Mouse (Mus musculus): ENCODE data around the gene Abcc5. TPM values are rescaled to one million over a fixed set of nuclear protein-coding genes. Genes with fewer than 3 reads are reported as not detected.
"Not testable (repeated sequence)": the region's sequence is repeated elsewhere in the genome, so short reads cannot be mapped to it uniquely, and the experiment has no call there.

Gene Abcc5
- polyA plus RNA-seq, 1 experiment from 2014 or later, result 68.8 TPM

- 40% methylated on average over 1 of the region's 1 CpGs for WGBS
- H3K36me3 ChIP-seq (ENCODE audit: control insufficient read depth, insufficient read depth, low read length), result no peaks in the 10 kb centered on the region
- ATAC-seq (replicated peaks; ENCODE audit: low FRiP score), result no peak
These were observed 29.9 kb upstream of the Abcc5 start for GRCm38 (mm10) chr16:20456106-20456505.

GRCm38 (mm10) chr16:20454155-20454654 lies 28.0 kb upstream of the Abcc5 start:
- Histone ChIP-seq H3K4me2 (ENCODE audit: low read depth, low read length, severe bottlenecking) (no peak overlapping the region), H3K36me3 (ENCODE audit: control insufficient read depth, insufficient read depth, low read length) (no peaks in the 10 kb centered on the region), H3K9ac (ENCODE audit: low read length) (no peak overlapping the region), H3K9me3 (ENCODE audit: control insufficient read depth, low read length) (no peaks in the 10 kb centered on the region), H3K27me3 (ENCODE audit: control insufficient read depth, insufficient read depth, low read length) (no peaks in the 10 kb centered on the region), H3K4me1 (replicated peaks; ENCODE audit: control insufficient read depth, insufficient read depth, low read length) (no peaks in the 10 kb centered on the region), H3K27ac (ENCODE audit: low read depth, low read length) (no peak overlapping the region), H3K4me3 (ENCODE audit: low read depth, low read length) (no peak overlapping the region)
- ATAC-seq (replicated peaks; ENCODE audit: low FRiP score) (no peak), DNase-seq (ENCODE audit: low spot score) (no peak)
- WGBS, result 93% methylated on average over 6 of the region's 6 CpGs

More at GRCm38 (mm10) chr16:20456106-20456505, 29.9 kb upstream of the Abcc5 start:
- H3K27me3 ChIP-seq (ENCODE audit: control insufficient read depth, insufficient read depth, low read length), result no peaks in the 10 kb centered on the region
- DNase-seq (ENCODE audit: low spot score), result no peak
- H3K9ac ChIP-seq (ENCODE audit: low read length), result no peak overlapping the region
- no peaks in the 10 kb centered on the region for H3K9me3 ChIP-seq (ENCODE audit: control insufficient read depth, low read length)
- H3K27ac ChIP-seq (ENCODE audit: low read depth, low read length), result no peak overlapping the region
- no peaks in the 10 kb centered on the region for H3K4me1 ChIP-seq (replicated peaks; ENCODE audit: control insufficient read depth, insufficient read depth, low read length)
- no peak overlapping the region for H3K4me3 ChIP-seq (ENCODE audit: low read depth, low read length)
- H3K4me2 ChIP-seq (ENCODE audit: low read depth, low read length, severe bottlenecking), result no peak overlapping the region

GRCm38 (mm10) chr16:20451774-20452173 lies 25.6 kb upstream of the Abcc5 start:
- Histone ChIP-seq H3K4me1 (replicated peaks; ENCODE audit: control insufficient read depth, insufficient read depth, low read length) (no peaks in the 10 kb centered on the region), H3K27ac (ENCODE audit: low read depth, low read length) (no peak overlapping the region), H3K9ac (ENCODE audit: low read length) (no peak overlapping the region), H3K27me3 (ENCODE audit: control insufficient read depth, insufficient read depth, low read length) (no peaks in the 10 kb centered on the region), H3K4me3 (ENCODE audit: low read depth, low read length) (no peak overlapping the region), H3K9me3 (ENCODE audit: control insufficient read depth, low read length) (no peaks in the 10 kb centered on the region), H3K36me3 (ENCODE audit: control insufficient read depth, insufficient read depth, low read length) (no peaks in the 10 kb centered on the region), H3K4me2 (ENCODE audit: low read depth, low read length, severe bottlenecking) (no peak overlapping the region)
- no peak for DNase-seq (ENCODE audit: low spot score)
- 81% methylated on average over 6 of the region's 6 CpGs for WGBS
- no peak for ATAC-seq (replicated peaks; ENCODE audit: low FRiP score)

- no peaks in the 10 kb centered on the region for H3K4me1 ChIP-seq (replicated peaks; ENCODE audit: control insufficient read depth, insufficient read depth, low read length)
- H3K9me3 ChIP-seq (ENCODE audit: control insufficient read depth, low read length), result no peaks in the 10 kb centered on the region
- 78% methylated on average over 1 of the region's 1 CpGs for WGBS
- no peaks in the 10 kb centered on the region for H3K27me3 ChIP-seq (ENCODE audit: control insufficient read depth, insufficient read depth, low read length)
- H3K4me2 ChIP-seq (ENCODE audit: low read depth, low read length, severe bottlenecking), result no peak overlapping the region
- H3K36me3 ChIP-seq (ENCODE audit: control insufficient read depth, insufficient read depth, low read length), result no peaks in the 10 kb centered on the region
- H3K27ac ChIP-seq (ENCODE audit: low read depth, low read length), result no peak overlapping the region
- H3K4me3 ChIP-seq (ENCODE audit: low read depth, low read length), result no peak overlapping the region
- H3K9ac ChIP-seq (ENCODE audit: low read length), result no peak overlapping the region
- DNase-seq (ENCODE audit: low spot score) (no peak), ATAC-seq (replicated peaks; ENCODE audit: low FRiP score) (no peak)
These were observed 19.7 kb upstream of the Abcc5 start for GRCm38 (mm10) chr16:20445871-20446270.

- Histone ChIP-seq H3K4me3 (ENCODE audit: low read depth, low read length) (no peak overlapping the region), H3K27me3 (ENCODE audit: control insufficient read depth, insufficient read depth, low read length) (no peaks in the 10 kb centered on the region), H3K36me3 (ENCODE audit: control insufficient read depth, insufficient read depth, low read length) (no peaks in the 10 kb centered on the region), H3K9ac (ENCODE audit: low read length) (no peak overlapping the region), H3K4me2 (ENCODE audit: low read depth, low read length, severe bottlenecking) (no peak overlapping the region), H3K4me1 (replicated peaks; ENCODE audit: control insufficient read depth, insufficient read depth, low read length) (no peaks in the 10 kb centered on the region), H3K27ac (ENCODE audit: low read depth, low read length) (no peak overlapping the region), H3K9me3 (ENCODE audit: control insufficient read depth, low read length) (no peaks in the 10 kb centered on the region)
- WGBS, result 54% methylated on average over 7 of the region's 7 CpGs
- DNase-seq (ENCODE audit: low spot score) (no peak), ATAC-seq (replicated peaks; ENCODE audit: low FRiP score) (no peak)
These were observed 18.7 kb upstream of the Abcc5 start for GRCm38 (mm10) chr16:20444831-20445388.

- no peak overlapping the region for H3K9ac ChIP-seq (ENCODE audit: low read length)
- no peak for ATAC-seq (replicated peaks; ENCODE audit: low FRiP score)
These were observed 16.7 kb upstream of the Abcc5 start for GRCm38 (mm10) chr16:20442871-20443270.

GRCm38 (mm10) chr16:20438673-20439415 lies 12.7 kb upstream of the Abcc5 start:
- Histone ChIP-seq H3K4me2 (ENCODE audit: low read depth, low read length, severe bottlenecking) (no peak overlapping the region), H3K36me3 (ENCODE audit: control insufficient read depth, insufficient read depth, low read length) (no peaks in the 10 kb centered on the region), H3K27me3 (ENCODE audit: control insufficient read depth, insufficient read depth, low read length) (no peaks in the 10 kb centered on the region), H3K9me3 (ENCODE audit: control insufficient read depth, low read length) (no peaks in the 10 kb centered on the region), H3K4me1 (replicated peaks; ENCODE audit: control insufficient read depth, insufficient read depth, low read length) (no peaks in the 10 kb centered on the region), H3K9ac (ENCODE audit: low read length) (no peak overlapping the region), H3K4me3 (ENCODE audit: low read depth, low read length) (no peak overlapping the region), H3K27ac (ENCODE audit: low read depth, low read length) (no peak overlapping the region)
- no peak for ATAC-seq (replicated peaks; ENCODE audit: low FRiP score)
- 90% methylated on average over 11 of the region's 11 CpGs for WGBS
- DNase-seq (ENCODE audit: low spot score), result no peak

More at GRCm38 (mm10) chr16:20442871-20443270, 16.7 kb upstream of the Abcc5 start:
- H3K4me2 ChIP-seq (ENCODE audit: low read depth, low read length, severe bottlenecking), result no peak overlapping the region
- H3K27me3 ChIP-seq (ENCODE audit: control insufficient read depth, insufficient read depth, low read length), result no peaks in the 10 kb centered on the region
- 89% methylated on average over 2 of the region's 2 CpGs for WGBS
- no peaks in the 10 kb centered on the region for H3K36me3 ChIP-seq (ENCODE audit: control insufficient read depth, insufficient read depth, low read length)
- H3K4me3 ChIP-seq (ENCODE audit: low read depth, low read length), result no peak overlapping the region
- H3K9me3 ChIP-seq (ENCODE audit: control insufficient read depth, low read length), result no peaks in the 10 kb centered on the region
- no peak overlapping the region for H3K27ac ChIP-seq (ENCODE audit: low read depth, low read length)
- H3K4me1 ChIP-seq (replicated peaks; ENCODE audit: control insufficient read depth, insufficient read depth, low read length), result no peaks in the 10 kb centered on the region
- no peak for DNase-seq (ENCODE audit: low spot score)

- not testable (repeated sequence) for H3K4me3 ChIP-seq (ENCODE audit: low read depth, low read length); H3K9ac ChIP-seq (ENCODE audit: low read length); ATAC-seq (replicated peaks; ENCODE audit: low FRiP score); H3K4me2 ChIP-seq (ENCODE audit: low read depth, low read length, severe bottlenecking); H3K36me3 ChIP-seq (ENCODE audit: control insufficient read depth, insufficient read depth, low read length); H3K27me3 ChIP-seq (ENCODE audit: control insufficient read depth, insufficient read depth, low read length); H3K27ac ChIP-seq (ENCODE audit: low read depth, low read length); H3K4me1 ChIP-seq (replicated peaks; ENCODE audit: control insufficient read depth, insufficient read depth, low read length); DNase-seq (ENCODE audit: low spot score); H3K9me3 ChIP-seq (ENCODE audit: control insufficient read depth, low read length)
- 94% methylated on average over 1 of the region's 1 CpGs for WGBS
These were observed 11.9 kb upstream of the Abcc5 start for GRCm38 (mm10) chr16:20438046-20438445.

- Histone ChIP-seq H3K9me3 (ENCODE audit: control insufficient read depth, low read length) (no peaks in the 10 kb centered on the region), H3K9ac (ENCODE audit: low read length) (no peak overlapping the region), H3K27me3 (ENCODE audit: control insufficient read depth, insufficient read depth, low read length) (no peaks in the 10 kb centered on the region), H3K4me1 (replicated peaks; ENCODE audit: control insufficient read depth, insufficient read depth, low read length) (no peaks in the 10 kb centered on the region), H3K27ac (ENCODE audit: low read depth, low read length) (no peak overlapping the region), H3K36me3 (ENCODE audit: control insufficient read depth, insufficient read depth, low read length) (no peaks in the 10 kb centered on the region), H3K4me3 (ENCODE audit: low read depth, low read length) (no peak overlapping the region), H3K4me2 (ENCODE audit: low read depth, low read length, severe bottlenecking) (no peak overlapping the region)
- WGBS, result 78% methylated on average over 3 of the region's 3 CpGs
- ATAC-seq (replicated peaks; ENCODE audit: low FRiP score) (no peak), DNase-seq (ENCODE audit: low spot score) (no peak)
These were observed 10.1 kb upstream of the Abcc5 start for GRCm38 (mm10) chr16:20436281-20436680.

Measured in forebrain, embryonic 11.5 days (tissue).